Mouse (Mus musculus) stomach, embryonic 15.5 days (tissue): ENCODE measurements around the gene Lats1. TPM values are rescaled to one million over a fixed set of nuclear protein-coding genes. Genes with fewer than 3 reads are reported as not detected.
A peak's percentile ranks its signal among the peaks of the same experiment; 100 is the strongest.

Source experiments
- ATAC-seq: fragments of 200-750 bp; cut with Nextera tagmentation; 2 replicates; pipeline ENCODE4 v1.8.0; 2017; ENCODE audit warnings: low read depth, moderate number of reproducible peaks, moderate TSS enrichment; ENCODE audit not compliant: insufficient read depth, low FRiP score
- H3K27ac ChIP-seq: fragments of 300-500 bp; sonication (generic); 2 replicates; pipeline ENCODE4 v1.5.1; 2015; ENCODE audit warnings: mild to moderate bottlenecking, inconsistent platforms
- H3K27me3 ChIP-seq: fragments of 300-500 bp; sonication (generic); replicated peaks from 2 replicates; pipeline ENCODE4 v1.6.1; 2015; ENCODE audit warnings: inconsistent platforms
- H3K36me3 ChIP-seq: fragments of 300-500 bp; sonication (generic); 2 replicates; pipeline ENCODE4 v1.6.1; 2015; ENCODE audit warnings: inconsistent platforms
- H3K4me1 ChIP-seq: fragments of 300-500 bp; sonication (generic); 2 replicates; pipeline ENCODE4 v1.6.1; 2015; ENCODE audit warnings: inconsistent platforms
- H3K4me2 ChIP-seq: fragments of 300-500 bp; sonication (generic); 2 replicates; pipeline ENCODE4 v1.6.1; 2015; ENCODE audit warnings: mild to moderate bottlenecking, inconsistent platforms
- H3K4me3 ChIP-seq: fragments of 300-500 bp; sonication (generic); replicated peaks from 2 replicates; pipeline ENCODE4 v1.5.1; 2015; ENCODE audit warnings: inconsistent platforms
- H3K9ac ChIP-seq: fragments of 300-500 bp; sonication (generic); 2 replicates; pipeline ENCODE4 v1.6.1; 2015; ENCODE audit warnings: inconsistent platforms
- H3K9me3 ChIP-seq: fragments of 300-500 bp; sonication (generic); 2 replicates; pipeline ENCODE4 v1.6.1; 2016; ENCODE audit warnings: inconsistent platforms
- WGBS: fragments of 180-500 bp; shearing (Covaris S2); methylation state at CpG from one replicate; pipeline ENCODE4 v1.1.7; 2015; 5-methylcytosine and 5-hydroxymethylcytosine counted together
- polyA plus RNA-seq: library from polyadenylated mRNA; unstranded; fragments of >200 nt; fragmentation: Nextera tagmentation; extraction: Ambion mirVana; gene quantifications from 2 replicates; pipeline ENCODE4 v1.2.1, GENCODE M21; 2015

The Lats1 gene
- polyA plus RNA-seq = 8.4 and 8.5 TPM in 2 replicates

DNA sequence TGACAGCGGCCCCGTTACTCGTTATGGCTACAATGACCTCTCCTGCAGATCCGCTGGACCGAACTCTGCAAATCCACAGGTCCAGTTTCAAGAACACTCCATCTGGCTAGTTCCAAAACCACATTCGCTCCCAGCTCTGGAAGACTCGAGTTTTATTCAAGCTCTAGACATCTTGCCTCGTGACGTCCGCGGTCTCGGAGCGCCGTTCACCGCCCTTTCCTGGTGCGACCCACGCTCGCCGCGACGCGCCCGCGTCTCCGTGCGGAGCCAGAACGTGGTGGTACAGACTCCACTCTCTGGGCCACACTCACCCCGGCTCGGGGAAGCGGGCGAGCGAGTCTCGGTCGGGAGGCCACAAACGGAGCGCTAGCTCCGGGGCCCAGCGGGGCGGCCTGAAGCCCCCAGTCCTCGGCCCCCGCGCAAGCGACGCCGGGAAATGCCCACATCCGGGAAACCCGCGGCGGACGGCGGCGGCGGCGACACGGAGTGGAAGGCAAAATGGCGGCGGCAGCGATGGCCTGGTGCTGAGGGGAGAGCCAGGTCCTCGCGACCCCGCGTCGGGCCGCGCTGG is at the start of gene Lats1, which contains the start of gene Pcmt1:
Gene Lats1 (plus strand): TSS at position 484 of the 571 bp plus-strand sequence.
Gene Pcmt1 (minus strand): TSS at position 406 of the 571 bp plus-strand sequence.
- under 1% methylated on average over 57 of the region's 65 CpGs for WGBS
- Histone ChIP-seq H3K27me3 (no peaks in the 10 kb centered on the region), H3K9ac (peak within 1 kb of the TSS; percentile 97), H3K4me3 (peak within 1 kb of the TSS; percentile 72), H3K4me2 (peak within 1 kb of the TSS; percentile 73), H3K27ac (peak within 1 kb of the TSS; percentile 97), H3K36me3 (peaks cover 12% of the 10 kb centered on the region), H3K4me1 (peaks cover 17% of the 10 kb centered on the region), H3K9me3 (no peaks in the 10 kb centered on the region)
- ATAC-seq = peak; percentile 84

DNA sequence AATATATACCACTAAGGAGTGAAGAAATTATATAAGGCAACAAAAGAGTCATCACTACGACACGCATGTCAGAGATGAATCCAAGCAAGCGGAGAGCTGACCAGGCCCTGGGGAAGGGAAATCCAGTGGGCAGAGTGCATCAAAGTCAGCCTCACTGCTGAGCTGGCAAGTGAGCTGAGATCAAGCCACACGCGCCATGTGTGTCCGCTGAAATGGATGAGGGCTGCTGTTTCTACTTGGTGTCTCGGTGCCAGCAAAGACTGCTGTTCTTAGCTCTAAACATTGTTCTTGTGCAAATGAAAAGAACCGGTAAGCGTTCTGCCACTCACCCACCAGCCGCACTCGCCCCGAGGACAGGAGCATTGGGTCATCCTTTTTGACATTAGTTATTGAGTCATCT is 40.6 kb upstream of the Lats1 start:
- no peak overlapping the region for H3K4me2 ChIP-seq
- no peaks in the 10 kb centered on the region for H3K4me1 ChIP-seq
- no peaks in the 10 kb centered on the region for H3K27me3 ChIP-seq
- H3K4me3 ChIP-seq = no peak overlapping the region
- H3K36me3 ChIP-seq = peaks cover 41% of the 10 kb centered on the region
- WGBS = 96% methylated on average over 12 of the region's 12 CpGs
- no peak overlapping the region for H3K9ac ChIP-seq
- no peaks in the 10 kb centered on the region for H3K9me3 ChIP-seq
- no peak for ATAC-seq
- H3K27ac ChIP-seq = no peak overlapping the region

DNA sequence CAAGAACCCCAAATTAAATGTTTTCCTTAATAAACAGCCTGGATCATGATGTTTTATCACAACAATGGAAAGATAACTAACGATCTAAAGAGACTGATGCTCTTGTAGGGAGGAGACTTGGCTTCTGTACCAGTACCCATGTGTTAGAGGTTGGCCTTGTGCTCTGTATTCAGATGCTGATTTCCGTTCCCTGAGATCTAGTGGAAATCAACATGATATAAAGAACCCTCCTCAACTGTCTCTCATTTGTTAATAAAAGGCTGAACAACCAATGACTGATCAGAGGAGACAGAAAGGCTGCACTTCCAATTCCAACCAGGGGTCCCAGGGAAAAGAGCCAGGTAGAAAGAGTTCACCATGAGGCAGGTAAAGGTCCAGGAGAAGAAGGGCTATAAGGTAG is 35.1 kb upstream of the Lats1 start:
- no peaks in the 10 kb centered on the region for H3K4me1 ChIP-seq
- WGBS = 86% methylated on average over 2 of the region's 2 CpGs
- H3K9me3 ChIP-seq = no peaks in the 10 kb centered on the region
- H3K27ac ChIP-seq = no peak overlapping the region
- H3K4me2 ChIP-seq = no peak overlapping the region
- H3K27me3 ChIP-seq = no peaks in the 10 kb centered on the region
- H3K4me3 ChIP-seq = no peak overlapping the region
- no peak overlapping the region for H3K9ac ChIP-seq
- peaks cover 30% of the 10 kb centered on the region; the same call in 1 of the 2 replicates for H3K36me3 ChIP-seq
- ATAC-seq = no peak

- H3K9me3 ChIP-seq = no peaks in the 10 kb centered on the region
- H3K4me1 ChIP-seq = no peaks in the 10 kb centered on the region
- no peak overlapping the region for H3K27ac ChIP-seq
- no peak for ATAC-seq
- no peaks in the 10 kb centered on the region for H3K27me3 ChIP-seq
- no peak overlapping the region for H3K4me2 ChIP-seq
- 86% methylated on average over 4 of the region's 4 CpGs for WGBS
- no peak overlapping the region for H3K9ac ChIP-seq
- no peak overlapping the region for H3K4me3 ChIP-seq
- H3K36me3 ChIP-seq = peaks cover 14% of the 10 kb centered on the region; the same call in 1 of the 2 replicates
Measured at GRCm38 (mm10) chr10:7649059-7649458, 32.0 kb upstream of the Lats1 start.

DNA sequence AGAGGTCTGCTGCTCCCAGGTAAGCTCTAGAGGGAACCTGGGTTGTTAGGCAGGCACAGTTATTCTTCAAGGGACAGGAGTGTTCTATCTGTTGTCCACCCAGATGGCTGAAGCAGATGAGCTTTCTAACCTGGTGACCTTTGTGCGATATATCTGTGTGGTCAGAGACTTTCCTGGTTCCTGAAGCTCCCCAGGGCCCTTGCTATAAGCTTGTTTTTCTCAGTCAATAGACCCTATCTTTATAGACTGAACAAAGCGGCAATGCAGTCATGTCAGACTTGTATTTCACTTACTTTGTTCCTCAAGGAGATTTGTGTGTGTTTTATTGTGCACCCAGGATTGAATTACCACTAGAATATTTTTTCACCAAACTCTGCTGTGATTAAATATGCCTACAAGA is 30.0 kb upstream of the Lats1 start:
- Histone ChIP-seq H3K36me3 (0 out of 2 replicates have a peak, but pooled peaks cover 8% of the 10 kb centered on the region), H3K4me1 (no peaks in the 10 kb centered on the region), H3K4me3 (no peak overlapping the region), H3K4me2 (no peak overlapping the region), H3K27me3 (no peaks in the 10 kb centered on the region), H3K9me3 (no peaks in the 10 kb centered on the region), H3K27ac (no peak overlapping the region), H3K9ac (no peak overlapping the region)
- ATAC-seq = no peak
- 89% methylated on average over 2 of the region's 2 CpGs for WGBS

- Histone ChIP-seq H3K4me1 (no peaks in the 10 kb centered on the region; the same call in 1 of the 2 replicates), H3K36me3 (no peaks in the 10 kb centered on the region), H3K27ac (peak overlapping the region; percentile 90), H3K27me3 (no peaks in the 10 kb centered on the region), H3K4me2 (peak overlapping the region; percentile 83), H3K9me3 (no peaks in the 10 kb centered on the region), H3K4me3 (peak overlapping the region; percentile 83), H3K9ac (peak overlapping the region; percentile 93)
- under 1% methylated on average over 43 of the region's 44 CpGs for WGBS
- ATAC-seq = peak; percentile 76
Measured at GRCm38 (mm10) chr10:7662471-7663141, 18.4 kb upstream of the Lats1 start.

DNA sequence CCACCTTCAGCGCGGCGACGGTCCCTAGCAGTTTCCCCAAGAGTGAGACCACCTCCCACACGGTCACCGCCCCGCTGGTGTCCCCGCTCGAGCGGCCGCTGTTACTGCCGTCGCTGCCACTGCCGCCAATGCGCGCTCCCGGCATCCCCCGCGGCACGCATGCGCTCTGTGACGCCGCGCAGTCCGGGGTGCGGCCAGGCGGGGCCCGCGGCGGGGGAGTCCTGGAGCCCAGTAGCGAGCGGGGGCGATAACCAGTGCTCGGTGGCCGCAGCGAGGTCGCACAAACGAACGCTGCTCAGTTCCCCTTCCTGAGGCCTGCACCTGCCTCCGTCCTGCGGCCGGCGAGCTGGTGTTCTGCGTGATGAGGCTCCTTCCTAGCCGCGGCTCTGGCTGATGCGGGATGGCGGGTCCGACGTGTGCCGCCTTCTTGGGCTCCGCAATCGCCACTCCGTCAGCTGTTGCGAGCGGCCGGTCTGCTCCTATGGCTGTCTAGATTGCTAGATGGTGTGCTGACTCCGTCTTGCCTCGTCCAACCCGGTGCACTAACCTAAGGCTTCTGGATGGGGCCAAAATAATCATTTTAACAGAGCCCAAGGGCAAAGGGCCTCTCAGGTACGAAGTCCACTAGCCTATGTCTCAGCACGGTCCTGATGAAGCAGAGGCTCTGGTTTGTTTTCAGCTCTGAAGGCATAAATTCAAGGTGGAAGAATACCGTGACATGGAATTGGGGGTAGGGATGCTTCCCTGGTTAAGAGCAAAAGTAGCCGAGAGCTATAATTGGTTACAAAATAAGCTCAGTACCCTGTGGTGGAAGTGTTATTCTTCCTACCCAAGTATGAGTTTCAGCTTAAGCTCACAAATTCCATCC is 17.6 kb upstream of the Lats1 start:
- H3K27me3 ChIP-seq = no peaks in the 10 kb centered on the region
- H3K9ac ChIP-seq = peak overlapping the region; percentile 93
- peak overlapping the region; percentile 90 for H3K27ac ChIP-seq
- peaks cover 4% of the 10 kb centered on the region; the same call in 1 of the 2 replicates for H3K4me1 ChIP-seq
- no peaks in the 10 kb centered on the region for H3K9me3 ChIP-seq
- WGBS = under 1% methylated on average over 64 of the region's 64 CpGs
- H3K4me2 ChIP-seq = peak overlapping the region; percentile 83
- peak overlapping the region; percentile 83 for H3K4me3 ChIP-seq
- no peaks in the 10 kb centered on the region for H3K36me3 ChIP-seq
- ATAC-seq = peak; percentile 93

DNA sequence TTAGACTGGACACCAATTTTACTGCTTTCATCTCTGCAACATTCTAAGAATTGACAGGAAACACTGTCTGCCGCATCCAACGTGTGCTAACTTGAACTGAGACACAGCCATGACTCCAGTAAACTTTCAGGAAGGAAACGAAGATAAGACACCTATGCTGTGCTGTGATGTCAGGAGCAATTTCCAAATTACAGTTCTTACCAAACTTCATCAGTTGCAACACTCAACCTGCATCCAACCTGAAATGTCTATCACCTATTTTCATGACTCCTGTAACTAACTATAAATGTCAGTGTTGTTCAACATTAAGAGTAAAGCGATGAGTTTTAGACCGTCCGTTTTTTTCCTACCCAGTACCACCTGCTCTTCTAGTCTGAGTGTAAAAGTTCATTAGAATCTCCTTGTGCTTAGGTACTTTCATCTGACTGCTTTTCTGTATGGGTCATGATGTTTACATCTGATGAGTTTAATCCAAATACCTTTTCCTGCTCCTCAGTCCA is 16.9 kb upstream of the Lats1 start:
- Histone ChIP-seq H3K4me3 (peak overlapping the region; percentile 83), H3K36me3 (no peaks in the 10 kb centered on the region), H3K4me1 (peaks cover 4% of the 10 kb centered on the region; the same call in 1 of the 2 replicates), H3K9me3 (no peaks in the 10 kb centered on the region), H3K9ac (peak overlapping the region; percentile 93; the same call in 1 of the 2 replicates), H3K27me3 (no peaks in the 10 kb centered on the region), H3K27ac (no peak overlapping the region), H3K4me2 (peak overlapping the region; percentile 83)
- 52% methylated on average over 6 of the region's 6 CpGs for WGBS
- ATAC-seq = no peak

DNA sequence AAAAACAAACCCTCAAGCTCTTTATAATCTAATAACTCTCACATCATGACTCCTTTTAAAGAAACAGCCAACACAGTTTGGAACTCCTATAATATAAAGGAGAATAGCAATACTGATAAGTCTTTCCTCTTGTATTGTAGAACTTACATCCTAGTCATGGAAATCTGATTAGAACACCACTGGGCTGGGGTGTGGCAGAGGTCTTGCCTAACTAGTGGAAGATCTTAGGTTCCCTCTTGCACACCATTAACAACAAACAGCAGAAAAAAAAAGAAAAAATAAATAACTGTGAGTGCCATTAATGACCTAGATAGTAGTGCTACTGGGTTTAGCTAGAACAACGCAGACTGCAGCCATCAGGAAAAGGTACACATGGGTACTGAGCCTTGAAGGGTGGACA is 16.1 kb upstream of the Lats1 start:
- Histone ChIP-seq H3K4me1 (peaks cover 4% of the 10 kb centered on the region; the same call in 1 of the 2 replicates), H3K9me3 (no peaks in the 10 kb centered on the region), H3K27ac (no peak overlapping the region), H3K9ac (no peak overlapping the region), H3K4me3 (no peak overlapping the region), H3K27me3 (no peaks in the 10 kb centered on the region), H3K4me2 (no peak overlapping the region), H3K36me3 (no peaks in the 10 kb centered on the region)
- WGBS = 85% methylated on average over 1 of the region's 1 CpGs
- ATAC-seq = no peak

DNA sequence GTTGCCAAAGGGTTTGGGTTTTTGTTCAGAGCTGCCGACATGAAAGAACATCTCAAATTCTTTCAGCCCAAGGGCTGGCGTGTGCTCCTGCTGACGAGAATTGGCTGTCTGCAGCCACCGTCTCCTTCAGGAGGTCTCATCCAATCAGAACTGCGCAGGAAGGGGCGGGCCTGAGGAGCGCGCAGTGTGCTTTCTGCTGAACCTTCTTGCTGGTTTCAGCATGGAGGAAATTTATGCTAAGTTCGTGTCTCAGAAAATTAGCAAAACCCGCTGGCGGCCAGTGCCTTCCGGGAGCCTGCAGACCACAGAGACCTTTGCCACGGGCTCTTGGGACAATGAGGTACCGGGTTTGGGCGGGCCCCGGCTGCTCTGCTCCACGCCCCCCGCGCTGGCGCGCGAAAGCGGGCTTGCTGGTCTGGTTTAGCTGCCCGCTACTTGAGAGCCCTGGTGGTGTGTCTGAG is 13.6 kb upstream of the Lats1 start, which contains the start of gene Nup43:
Gene Nup43 (plus strand): TSS at position 162 of the 461 bp plus-strand sequence.
- Histone ChIP-seq H3K9ac (peak within 1 kb of the TSS; percentile 58), H3K27ac (peak within 1 kb of the TSS; percentile 86), H3K4me2 (peak within 1 kb of the TSS; percentile 76), H3K36me3 (0 out of 2 replicates have a peak, but pooled peaks cover 7% of the 10 kb centered on the region), H3K9me3 (no peaks in the 10 kb centered on the region), H3K27me3 (no peaks in the 10 kb centered on the region), H3K4me3 (peak within 1 kb of the TSS; percentile 85), H3K4me1 (peaks cover 4% of the 10 kb centered on the region; the same call in 1 of the 2 replicates)
- WGBS = under 1% methylated on average over 24 of the region's 24 CpGs
- ATAC-seq = peak; percentile 78

- ATAC-seq = no peak
- H3K27me3 ChIP-seq = no peaks in the 10 kb centered on the region
- H3K4me3 ChIP-seq = no peak overlapping the region
- H3K4me1 ChIP-seq = no peaks in the 10 kb centered on the region
- no peak overlapping the region for H3K9ac ChIP-seq
- no peak overlapping the region for H3K27ac ChIP-seq
- peaks cover 29% of the 10 kb centered on the region for H3K36me3 ChIP-seq
- H3K9me3 ChIP-seq = no peaks in the 10 kb centered on the region
- WGBS = 73% methylated on average over 1 of the region's 1 CpGs
- H3K4me2 ChIP-seq = no peak overlapping the region
Measured at GRCm38 (mm10) chr10:7673673-7674072, 7.3 kb upstream of the Lats1 start.
